Mouse (Mus musculus) C3H10T1/2 (cell line): Measurements from ENCODE around the gene Gpbp1. TPM values are rescaled to one million over a fixed set of nuclear protein-coding genes. Genes with fewer than 3 reads are reported as not detected.

Source experiments
- polyA plus RNA-seq, 2 experiments: library from polyadenylated mRNA; unstranded; fragments of >200 nt; fragmentation: generic; extraction: Trizol; gene quantifications; one replicate each; pipeline ENCODE4 v1.2.1; 2012; ENCODE audit warnings: missing spikeins in 2 of 2

The Gpbp1 gene
- polyA plus RNA-seq: 10 to 100 TPM in 1 of 2 experiments, 1 to 10 TPM in 1; 1.1 to 10.7 TPM

DNA sequence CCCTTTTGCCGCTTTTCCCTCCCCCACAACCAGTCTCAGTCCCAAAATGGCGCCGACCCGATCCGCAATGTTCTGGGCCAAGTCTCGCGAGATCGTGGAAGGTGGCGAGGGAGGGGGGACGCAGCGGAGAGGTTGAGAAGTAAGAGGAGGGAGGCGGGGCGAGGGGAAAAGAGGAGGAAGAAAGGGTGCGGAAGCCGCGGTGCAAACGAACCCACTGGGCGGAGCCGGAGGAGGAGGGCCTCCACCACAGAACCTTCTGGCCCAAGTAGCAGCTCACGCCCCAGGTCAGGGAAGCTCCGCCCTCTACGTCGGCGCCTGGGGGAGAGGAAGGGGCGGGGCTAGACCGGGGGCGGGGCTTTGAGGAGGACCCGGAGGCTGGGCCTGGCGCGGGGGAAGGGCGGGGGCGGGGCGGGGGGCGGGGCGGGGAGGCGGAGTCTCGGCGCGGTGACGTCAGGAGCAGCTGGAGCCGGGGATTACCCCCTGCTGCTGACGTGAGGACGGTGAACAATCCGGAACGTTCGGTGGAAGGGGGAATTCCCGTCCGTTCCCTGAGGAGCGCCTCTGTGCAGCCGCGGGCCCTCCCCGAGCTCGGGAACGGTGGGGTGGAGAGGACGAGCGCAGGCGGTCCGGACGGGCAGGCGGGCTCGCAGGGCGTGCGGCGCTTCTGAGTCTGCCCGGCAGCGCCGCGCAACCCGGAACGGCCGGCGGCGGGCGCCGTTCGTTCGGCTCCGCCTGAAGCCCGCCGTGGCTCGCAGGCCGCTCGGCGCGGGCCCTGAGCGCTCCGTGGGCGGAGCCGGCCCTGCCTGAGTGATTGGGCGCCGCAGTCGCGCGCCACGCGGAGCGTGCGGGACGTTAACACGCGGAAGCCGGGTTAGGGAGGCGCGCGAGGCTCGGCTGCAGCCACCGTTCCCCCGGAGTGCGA, at the start of gene Gpbp1:
Gene Gpbp1, minus strand, starts transcription at position 310 of the 922 bp plus-strand sequence.

Other genes with a start within 250 kb of the Gpbp1 start
- not detected for gene Actbl2, start 235.1 kb downstream of the Gpbp1 start, polyA plus RNA-seq
- gene Gm49496, start 59.8 kb upstream of the Gpbp1 start, polyA plus RNA-seq: not detected
- not detected for gene Gm10198, start 102.7 kb upstream of the Gpbp1 start, polyA plus RNA-seq
- gene Mier3, start 190.9 kb upstream of the Gpbp1 start, polyA plus RNA-seq: 1 to 10 TPM in 1 of 2 experiments, under 1 TPM in 1; 0.19 to 2.0 TPM